Mouse (Mus musculus) B cell, adult 62 days (primary cell): ENCODE data around the gene Gbf1. TPM values are rescaled to one million over a fixed set of nuclear protein-coding genes. Genes with fewer than 3 reads are reported as not detected.

ENCODE experiments used
- total RNA-seq: library from RNA; stranded (reverse); gene quantifications from 4 replicates; pipeline ENCODE4 v1.2.4, GENCODE M21; 2023

Gbf1 gene
- 121 to 133 TPM (median 123 TPM) in 4 replicates for total RNA-seq

GRCm38 (mm10) chr19:46152127-46152803, at the start of gene Gbf1:
Gene Gbf1 (plus strand): TSS chr19:46152509.

GRCm38 (mm10) chr19:46131694-46132525, 20.4 kb upstream of the Gbf1 start, which contains the start of gene Elovl3:
Gene Elovl3 (plus strand): TSS chr19:46131897.

GRCm38 (mm10) chr19:46147511-46148371, 4.6 kb upstream of the Gbf1 start, which contains the start of gene Pitx3:
Gene Pitx3 (minus strand): TSS chr19:46148326.

GRCm38 (mm10) chr19:46304216-46304841, 152.0 kb downstream of the Gbf1 start, which contains the start of gene Nfkb2:
Gene Nfkb2 (plus strand): TSS chr19:46304320.

GRCm38 (mm10) chr19:46326756-46327305, 174.5 kb downstream of the Gbf1 start, which contains the start of gene Psd:
Gene Psd (minus strand): TSS chr19:46327156.

GRCm38 (mm10) chr19:46328081-46329030, 176.0 kb downstream of the Gbf1 start, which contains the start of gene Fbxl15:
Gene Fbxl15 (plus strand): TSS chr19:46328184.

Other genes starting within 250 kb of the Gbf1 start
- gene Armh3, start 154.0 kb upstream of the Gbf1 start, total RNA-seq: 27.1 to 31.1 TPM (median 29.8 TPM) in 4 replicates
- gene Hps6, start 149.0 kb upstream of the Gbf1 start, total RNA-seq: 5.9 to 8.8 TPM (median 6.8 TPM) in 4 replicates
- gene Pprc1, start 107.6 kb upstream of the Gbf1 start, total RNA-seq: 73.8 to 83.0 TPM (median 79.6 TPM) in 4 replicates
- gene Ldb1, start 107.3 kb upstream of the Gbf1 start, total RNA-seq: 226 to 244 TPM (median 231 TPM) in 4 replicates
- gene Nolc1, start 76.6 kb upstream of the Gbf1 start, total RNA-seq: 84.7 to 96.1 TPM (median 89.8 TPM) in 4 replicates
- not detected in 4 replicates for gene Elovl3, start 20.6 kb upstream of the Gbf1 start, total RNA-seq
- gene Pitx3, start 4.2 kb upstream of the Gbf1 start, total RNA-seq: not detected in 4 replicates
- gene Nfkb2, start 151.8 kb downstream of the Gbf1 start, total RNA-seq: 239 to 257 TPM (median 249 TPM) in 4 replicates
- gene Psd, start 174.6 kb downstream of the Gbf1 start, total RNA-seq: 0.35 to 1.3 TPM (median 0.73 TPM) in 4 replicates
- 3.6 to 6.8 TPM (median 5.7 TPM) in 4 replicates for gene Fbxl15, start 175.7 kb downstream of the Gbf1 start, total RNA-seq
- 60.0 to 65.8 TPM (median 60.6 TPM) in 4 replicates for gene Cuedc2, start 186.2 kb downstream of the Gbf1 start, total RNA-seq
- 0.34 to 1.0 TPM (median 0.60 TPM) in 4 replicates for gene Mfsd13a, start 188.6 kb downstream of the Gbf1 start, total RNA-seq
- not detected in 4 replicates for gene 2310034G01Rik, start 197.8 kb downstream of the Gbf1 start, total RNA-seq
- 88.3 to 94.3 TPM (median 92.1 TPM) in 4 replicates for gene Actr1a, start 243.2 kb downstream of the Gbf1 start, total RNA-seq
- gene Sufu, start 244.4 kb downstream of the Gbf1 start, total RNA-seq: 41.1 to 44.3 TPM (median 42.4 TPM) in 4 replicates